In the genomic region with DNA sequence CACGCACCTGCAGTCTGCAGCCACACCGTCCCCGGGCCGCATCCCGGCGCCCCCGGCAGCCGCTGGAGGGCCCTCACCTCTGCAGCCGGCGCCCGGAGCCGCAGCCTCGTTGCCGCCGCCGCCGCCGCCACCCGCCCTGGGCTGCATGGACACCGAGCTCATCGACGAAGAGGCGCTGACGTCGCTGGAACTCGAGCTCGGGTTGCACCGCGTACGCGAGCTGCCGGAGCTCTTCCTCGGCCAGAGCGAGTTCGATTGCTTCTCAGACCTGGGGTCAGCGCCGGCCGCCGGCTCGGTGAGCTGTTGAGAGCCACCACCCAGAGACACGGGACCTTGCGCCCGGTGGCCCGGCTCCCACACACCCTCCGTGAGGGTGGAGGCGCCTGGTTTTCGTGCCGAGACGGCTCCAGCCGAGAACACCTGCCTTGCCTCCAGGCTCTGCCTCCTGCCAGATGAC, we compare ENCODE assay signal across 8 mouse cellular contexts. TPM values are rescaled to one million over a fixed set of nuclear protein-coding genes. Genes with fewer than 3 reads are reported as not detected.
DNase-seq lines count a peak whose midpoint lies in the region; ATAC-seq and TF ChIP-seq lines count a peak whose summit lies in the region.

No protein-coding gene starts in this region.

- peak; percentile 24; the same call in 1 of the 2 replicates for ATAC-seq in embryonic facial prominence, embryonic 11.5 days (replicated peaks; ENCODE audit: insufficient number of reproducible peaks, low FRiP score, low TSS enrichment, low read depth)
- ATAC-seq in liver, embryonic 14.5 days (ENCODE audit: insufficient read depth) = peak; percentile 24

- no peak for TF ChIP-seq EP300 in heart, adult 2 months (IDR thresholded peaks at IDR 0.05; ENCODE audit: insufficient read depth, low read depth, low read length)
- TF ChIP-seq EP300 in liver, embryonic 14.5 days (IDR thresholded peaks at IDR 0.05; ENCODE audit: low read depth) = no peak

- H3K36me3 ChIP-seq in embryonic facial prominence, embryonic 11.5 days (replicated peaks; ENCODE audit: control insufficient read depth, insufficient read depth, low read depth, low read length) = no peaks in the 10 kb centered on the region
- no peaks in the 10 kb centered on the region for H3K36me3 ChIP-seq in heart, adult 2 months (ENCODE audit: control insufficient read depth, insufficient read depth, low read length)
- H3K36me3 ChIP-seq in liver, embryonic 14.5 days (replicated peaks; ENCODE audit: control insufficient read depth, insufficient read depth, low read depth) = no peaks in the 10 kb centered on the region
- no peaks in the 10 kb centered on the region for H3K36me3 ChIP-seq in splenic B cell, adult 2 months (ENCODE audit: control insufficient read depth, insufficient read depth, low read length, poor library complexity, severe bottlenecking)

- peak; percentile 26 to 29 for DNase-seq in layer of hippocampus, postnatal 25 days (ENCODE audit: extremely low spot score in 1 of 2, low spot score in 1 of 2)
- DNase-seq in layer of hippocampus, adult 9-10 months (ENCODE audit: low spot score) = no peak
- DNase-seq in embryonic facial prominence, embryonic 11.5 days (ENCODE audit: low spot score) = peak; percentile 63
- peak; percentile 67 to 73 for DNase-seq in heart, adult 2 months
- peak; percentile 68 for DNase-seq in kidney, adult 18-20 months
- DNase-seq in liver, embryonic 14.5 days (ENCODE audit: low read depth in 3 of 3, low spot score in 3 of 3) = no peak
- DNase-seq in natural killer cell, adult 2 months (ENCODE audit: low spot score in 2 of 2) = peak; percentile 29 to 38
- DNase-seq in splenic B cell, adult 2 months (ENCODE audit: low read depth, low spot score) = peak; percentile 44

- under 1% methylated on average over 45 of the region's 50 CpGs for WGBS in embryonic facial prominence, embryonic 11.5 days
- 1% methylated on average over 50 of the region's 50 CpGs for WGBS in heart, adult 2 months
- under 1% methylated on average over 50 of the region's 50 CpGs for WGBS in liver, embryonic 14.5 days (ENCODE audit: insufficient replicate concordance)

- H3K9ac ChIP-seq in embryonic facial prominence, embryonic 11.5 days (replicated peaks; ENCODE audit: low read length) = peak overlapping the region; percentile 44
- peak overlapping the region; percentile 87 for H3K9ac ChIP-seq in heart, adult 2 months (ENCODE audit: low read depth, low read length)
- H3K9ac ChIP-seq in liver, embryonic 14.5 days (replicated peaks) = peak overlapping the region; percentile 97

- no peak for TF ChIP-seq CTCF in heart, adult 2 months (IDR thresholded peaks at IDR 0.05)
- no peak for TF ChIP-seq CTCF in liver, embryonic 14.5 days (IDR thresholded peaks at IDR 0.05; ENCODE audit: low read depth)

- H3K9me3 ChIP-seq in embryonic facial prominence, embryonic 11.5 days (replicated peaks; ENCODE audit: control insufficient read depth, low read length) = no peaks in the 10 kb centered on the region
- no peaks in the 10 kb centered on the region for H3K9me3 ChIP-seq in liver, embryonic 14.5 days (ENCODE audit: control insufficient read depth, low read length)

- H3K27me3 ChIP-seq in embryonic facial prominence, embryonic 11.5 days (ENCODE audit: control insufficient read depth, insufficient read depth, low read length) = peaks cover 20% of the 10 kb centered on the region
- H3K27me3 ChIP-seq in heart, adult 2 months (ENCODE audit: control insufficient read depth, insufficient read depth, low read length) = no peaks in the 10 kb centered on the region
- no peaks in the 10 kb centered on the region for H3K27me3 ChIP-seq in liver, embryonic 14.5 days (ENCODE audit: control insufficient read depth, insufficient read depth, low read length)
- no peaks in the 10 kb centered on the region for H3K27me3 ChIP-seq in splenic B cell, adult 2 months (ENCODE audit: control insufficient read depth, insufficient read depth, low read length, poor library complexity, severe bottlenecking)

- H3K27ac ChIP-seq in embryonic facial prominence, embryonic 11.5 days (replicated peaks; ENCODE audit: low read depth, low read length) = no peak overlapping the region
- peak overlapping the region; percentile 84 for H3K27ac ChIP-seq in heart, adult 2 months
- H3K27ac ChIP-seq in liver, embryonic 14.5 days = peak overlapping the region; percentile 85

- no peaks in the 10 kb centered on the region for H3K4me1 ChIP-seq in embryonic facial prominence, embryonic 11.5 days (ENCODE audit: control insufficient read depth, insufficient read depth, low read length)
- no peaks in the 10 kb centered on the region; the same call in 1 of the 2 replicates for H3K4me1 ChIP-seq in heart, adult 2 months (ENCODE audit: control insufficient read depth, insufficient read depth, low read length)
- H3K4me1 ChIP-seq in liver, embryonic 14.5 days (replicated peaks; ENCODE audit: control insufficient read depth in 2 of 2, insufficient read depth in 2 of 2, low read length in 1 of 2) = peaks cover 46 to 61% of the 10 kb centered on the region in 2 experiments

- H3K79me2 ChIP-seq in heart, adult 2 months (replicated peaks; ENCODE audit: control insufficient read depth, insufficient read depth, low read length) = no peaks in the 10 kb centered on the region

- peak overlapping the region; percentile 58 for H3K4me3 ChIP-seq in embryonic facial prominence, embryonic 11.5 days (ENCODE audit: low read depth, low read length)
- H3K4me3 ChIP-seq in heart, adult 2 months = peak overlapping the region; percentile 73
- H3K4me3 ChIP-seq in liver, embryonic 14.5 days (ENCODE audit: insufficient read depth in 1 of 2, low read depth in 2 of 2, low read length in 2 of 2) = peak overlapping the region; percentile 73 to 96

- TF ChIP-seq POLR2A in heart, adult 2 months (IDR thresholded peaks at IDR 0.05; ENCODE audit: insufficient read depth, low read depth, low read length) = no peak

- H3K4me2 ChIP-seq in embryonic facial prominence, embryonic 11.5 days (ENCODE audit: low read depth, low read length) = peak overlapping the region; percentile 100
- H3K4me2 ChIP-seq in liver, embryonic 14.5 days (ENCODE audit: low read depth) = peak overlapping the region; percentile 93

- intact Hi-C loops in heart, adult 2 months (cut with DNase I) = loop anchor here (2.0 to 5.0 kb wide), 2 partner anchors 52 to 75 kb away; no protein-coding TSS in a partner anchor

RNA-seq across cellular contexts. Expression of a gene that starts 0.7 kb away (rescaled TPM):
- total RNA-seq in layer of hippocampus, postnatal 25 days (2021) = 1 to 10 TPM; 1.8 to 2.8 TPM
- 7.1 and 7.6 TPM in 2 replicates for polyA plus RNA-seq in embryonic facial prominence, embryonic 11.5 days (2014; fragmentation: Nextera tagmentation; extraction: Ambion mirVana)
- total RNA-seq in heart, adult 2 months (2021) = 10 to 100 TPM; 31.6 to 52.2 TPM
- 39.9 and 51.2 TPM in 2 replicates for polyA plus RNA-seq in heart, adult 2 months (2012; rRNA removed)
- 79.1 and 109 TPM in 2 replicates for polyA plus RNA-seq in liver, embryonic 14.5 days (2012; rRNA removed)
- polyA plus RNA-seq in liver, embryonic 14.5 days (2014; fragmentation: Nextera tagmentation; extraction: Ambion mirVana) = 76.6 and 95.2 TPM in 2 replicates

Comparison
In these comparisons a context has a peak if more than half of its experiments do, and no peak if none do; other contexts are left out.
1. DNase-seq: peak in layer of hippocampus, postnatal 25 days (2 of 2), embryonic facial prominence, embryonic 11.5 days (single experiment), heart, adult 2 months (2 of 2), kidney, adult 18-20 months (single experiment), natural killer cell, adult 2 months (2 of 2) and splenic B cell, adult 2 months (single experiment); none in layer of hippocampus, adult 9-10 months (single experiment) and liver, embryonic 14.5 days (0 of 3).
2. H3K9ac ChIP-seq: peak in every context shown above with its lines; median percentile 97 in liver, embryonic 14.5 days; 87 in heart, adult 2 months; 44 in embryonic facial prominence, embryonic 11.5 days.
3. Peak in every context shown above with its lines, with median percentiles within 50 percentile points of each other: H3K4me3 ChIP-seq.